Mouse (Mus musculus) frontal cortex, postnatal 10 days (tissue): ENCODE measurements around the gene Pof1b.
A peak's percentile ranks its signal among the peaks of the same experiment; 100 is the strongest.

Experiments
- DNase-seq, 2 experiments: peaks; one replicate each; pipeline ENCODE4 v3.0.0; 2022; ENCODE audit warnings: low spot score in 2 of 2, mixed read lengths in 1 of 2

The Pof1b gene

GRCm38 (mm10) chrX:112698508-112698907 is at the start of gene Pof1b:
Pof1b (minus strand) TSS chrX:112698651.
- no peak for DNase-seq

GRCm38 (mm10) chrX:112716587-112716986 is 18.1 kb upstream of the Pof1b start:
- DNase-seq, result no peak

GRCm38 (mm10) chrX:112694392-112694791 is 4.1 kb downstream of the Pof1b start:
- DNase-seq, result no peak

- DNase-seq, result no peak
These were observed 17.8 kb downstream of the Pof1b start for GRCm38 (mm10) chrX:112680605-112681004.

- no peak for DNase-seq
These were observed 22.9 kb downstream of the Pof1b start for GRCm38 (mm10) chrX:112675525-112675924.

GRCm38 (mm10) chrX:112601306-112602120 is 96.9 kb downstream of the Pof1b start:
- peak in 1 of 2 experiments; percentile 24 for DNase-seq

GRCm38 (mm10) chrX:112600511-112601305 is 97.7 kb downstream of the Pof1b start, which contains the start of gene Zfp711:
Zfp711 (plus strand) TSS chrX:112600526.
- peak; percentile 59 to 74 for DNase-seq
